ENCODE assay signal across 26 mouse cellular contexts in the genomic region with DNA sequence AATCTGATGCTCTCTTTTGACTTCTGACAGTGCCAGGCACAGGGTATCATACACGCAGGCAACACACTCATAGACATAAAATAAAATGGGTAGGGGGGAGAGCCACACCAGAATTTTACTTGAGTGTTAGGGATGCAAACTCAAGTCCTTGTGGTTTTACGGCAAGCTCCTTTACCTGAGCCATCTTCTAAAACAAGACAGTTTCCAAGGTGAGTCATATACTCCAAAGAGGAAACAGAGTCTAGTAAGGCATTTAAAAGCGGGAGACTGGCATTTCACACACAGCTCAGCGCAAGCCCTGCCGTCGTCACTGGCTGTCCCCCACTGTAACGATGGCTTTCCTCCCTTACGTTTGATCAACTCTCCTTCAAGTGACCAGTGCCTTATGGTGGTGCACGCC. TPM values are rescaled to one million over a fixed set of nuclear protein-coding genes. Genes with fewer than 3 reads are reported as not detected.
DNase-seq lines count a peak whose midpoint lies in the region; ATAC-seq and TF ChIP-seq lines count a peak whose summit lies in the region.
"Had no signal": no experiment of that assay in that cellular context is flagged by ENCODE, and none has a peak within 500 bp of the region (broad histone marks: within the 10 kb centered on the region; RNA-seq: fewer than 3 reads in every experiment).

No protein-coding gene starts in this region.

- H3K27ac ChIP-seq in liver, embryonic 11.5 days (ENCODE audit: low read depth, low read length), result peak overlapping the region; percentile 11
- H3K27ac ChIP-seq in ES-E14 (ENCODE audit: insufficient read depth, low read depth, low read length, poor library complexity, severe bottlenecking), result peak overlapping the region; percentile 92
- H3K27ac ChIP-seq in liver, embryonic 12.5 days, result peak overlapping the region; percentile 85
- H3K27ac ChIP-seq in liver, postnatal 0 days (ENCODE audit: low read depth), result peak overlapping the region; percentile 58
- H3K27ac ChIP-seq: embryonic facial prominence, embryonic 10.5 days; embryonic facial prominence, embryonic 15.5 days; forebrain, embryonic 12.5 days; heart, embryonic 13.5 days; hindbrain, embryonic 10.5 days; hindbrain, embryonic 15.5 days had no signal

- H3K4me3 ChIP-seq in liver, embryonic 11.5 days (ENCODE audit: low read depth, low read length), result no peak overlapping the region
- H3K4me3 ChIP-seq in ES-E14 (ENCODE audit: insufficient read depth in 1 of 2, low read depth in 1 of 2, low read length in 2 of 2, poor library complexity in 1 of 2, severe bottlenecking in 1 of 2), result peak overlapping the region in 1 of 2 experiments; percentile 27; a peak in 1 of 4 replicates
- H3K4me3 ChIP-seq in liver, embryonic 12.5 days, result 0 out of 2 replicates have a peak overlapping the region, but pooled peaks have one; percentile 3
- H3K4me3 ChIP-seq in liver, postnatal 0 days (ENCODE audit: low read depth, low read length), result no peak overlapping the region
- H3K4me3 ChIP-seq: embryonic facial prominence, embryonic 10.5 days; embryonic facial prominence, embryonic 15.5 days; forebrain, embryonic 12.5 days; heart, embryonic 13.5 days; hindbrain, embryonic 10.5 days; hindbrain, embryonic 15.5 days; kidney, embryonic 15.5 days had no signal

- peak overlapping the region; percentile 48; the same call in 1 of the 2 replicates for H3K4me2 ChIP-seq in liver, embryonic 11.5 days
- H3K4me2 ChIP-seq in liver, embryonic 12.5 days, result peak overlapping the region; percentile 67
- peak overlapping the region; percentile 36 for H3K4me2 ChIP-seq in liver, postnatal 0 days (ENCODE audit: low read depth, low read length)
- H3K4me2 ChIP-seq: embryonic facial prominence, embryonic 15.5 days; forebrain, embryonic 12.5 days; heart, embryonic 13.5 days; hindbrain, embryonic 15.5 days; kidney, embryonic 15.5 days; lung, embryonic 14.5 days had no signal

- peaks cover 55% of the 10 kb centered on the region for H3K4me1 ChIP-seq in liver, embryonic 11.5 days (replicated peaks; ENCODE audit: control insufficient read depth, insufficient read depth, low read length)
- peaks cover 20 to 32% of the 10 kb centered on the region in 2 experiments for H3K4me1 ChIP-seq in ES-E14 (ENCODE audit: control insufficient read depth in 2 of 2, insufficient read depth in 2 of 2, low read length in 2 of 2, poor library complexity in 1 of 2)
- peaks cover 86% of the 10 kb centered on the region for H3K4me1 ChIP-seq in liver, embryonic 12.5 days
- peaks cover 61% of the 10 kb centered on the region for H3K4me1 ChIP-seq in liver, postnatal 0 days (ENCODE audit: insufficient read depth)

- intact Hi-C loops in left cerebral cortex, postnatal 36 days (cut with DNase I), result no loop called here

- peak overlapping the region; percentile 22; the same call in 1 of the 2 replicates for H3K9ac ChIP-seq in liver, embryonic 11.5 days (ENCODE audit: low read depth, low read length)
- H3K9ac ChIP-seq in ES-E14 (ENCODE audit: insufficient read depth, low read depth, low read length, poor library complexity, severe bottlenecking), result peak overlapping the region; percentile 70
- H3K9ac ChIP-seq in liver, embryonic 12.5 days, result peak overlapping the region; percentile 52
- H3K9ac ChIP-seq in liver, postnatal 0 days (replicated peaks), result 0 out of 2 replicates have a peak overlapping the region, but pooled peaks have one; percentile 5
- H3K9ac ChIP-seq: embryonic facial prominence, embryonic 15.5 days; forebrain, embryonic 12.5 days; forebrain, postnatal 0 days; heart, embryonic 13.5 days; hindbrain, embryonic 15.5 days; kidney, embryonic 15.5 days; lung, embryonic 14.5 days had no signal

- no peak for DNase-seq in liver, embryonic 11.5 days (ENCODE audit: low spot score)
- no peak for DNase-seq in liver
- DNase-seq in ES-E14 (ENCODE audit: low read depth, low spot score), result no peak
- DNase-seq in liver, postnatal 0 days, result no peak
- no peak for DNase-seq in B cell, adult 2 months
- DNase-seq in embryo, embryonic 9.5 days (ENCODE audit: extremely low spot score), result no peak
- DNase-seq in left cerebral cortex, postnatal 36 days (ENCODE audit: low spot score in 2 of 2), result no peak
- DNase-seq: adrenal gland, postnatal 10 days; cerebellum, adult 11-12 months; cerebellum, postnatal 14 days; forebrain, postnatal 0 days; gastrocnemius, postnatal 36 days; kidney, adult 18-20 months; kidney, postnatal 25 days; left cerebral cortex, postnatal 4 days; lung, embryonic 14.5 days; midbrain, embryonic 14.5 days; right cerebral cortex, adult 18-20 months had no signal

- H3K36me3 ChIP-seq in liver, embryonic 11.5 days (ENCODE audit: control insufficient read depth, insufficient read depth, low read length), result no peaks in the 10 kb centered on the region
- no peaks in the 10 kb centered on the region for H3K36me3 ChIP-seq in ES-E14 (ENCODE audit: control insufficient read depth, insufficient read depth, low read length, poor library complexity, severe bottlenecking)
- H3K36me3 ChIP-seq in liver, embryonic 12.5 days, result no peaks in the 10 kb centered on the region
- H3K36me3 ChIP-seq in liver, postnatal 0 days (replicated peaks; ENCODE audit: insufficient read depth, low read length), result no peaks in the 10 kb centered on the region
- H3K36me3 ChIP-seq: embryonic facial prominence, embryonic 15.5 days; heart, embryonic 13.5 days; hindbrain, embryonic 15.5 days; kidney, embryonic 15.5 days had no signal

- TF ChIP-seq EP300 in liver, postnatal 0 days (IDR thresholded peaks at IDR 0.05; ENCODE audit: low read depth), result no peak

- in situ Hi-C loops in ES-E14 (cut with MboI; ENCODE audit: low sequenced_read_pairs in 2 of 2, unreplicated experiment in 2 of 2), result no loop called here

- H3K9me3 ChIP-seq in liver, embryonic 11.5 days (ENCODE audit: control insufficient read depth, low read length), result no peaks in the 10 kb centered on the region
- H3K9me3 ChIP-seq in ES-E14 (ENCODE audit: control insufficient read depth, insufficient read depth, low read depth, low read length), result no peaks in the 10 kb centered on the region
- no peaks in the 10 kb centered on the region for H3K9me3 ChIP-seq in liver, embryonic 12.5 days (replicated peaks)
- no peaks in the 10 kb centered on the region for H3K9me3 ChIP-seq in liver, postnatal 0 days (ENCODE audit: low read length)
- H3K9me3 ChIP-seq: embryonic facial prominence, embryonic 10.5 days; embryonic facial prominence, embryonic 15.5 days; forebrain, embryonic 12.5 days; heart, embryonic 13.5 days; hindbrain, embryonic 10.5 days; hindbrain, embryonic 15.5 days; kidney, embryonic 15.5 days had no signal

- ATAC-seq in liver, embryonic 11.5 days (replicated peaks; ENCODE audit: low FRiP score), result no peak
- no peak for ATAC-seq in liver, embryonic 12.5 days
- ATAC-seq in liver, postnatal 0 days, result no peak
- ATAC-seq: forebrain, postnatal 0 days had no signal

- WGBS in liver, embryonic 11.5 days, result 82% methylated on average over 9 of the region's 9 CpGs
- 74% methylated on average over 9 of the region's 9 CpGs for WGBS in liver, embryonic 12.5 days (ENCODE audit: insufficient replicate concordance)
- 78% methylated on average over 9 of the region's 9 CpGs for WGBS in liver, postnatal 0 days (ENCODE audit: insufficient replicate concordance)

- H3K27me3 ChIP-seq in liver, embryonic 11.5 days (replicated peaks; ENCODE audit: control insufficient read depth, insufficient read depth, low read length), result no peaks in the 10 kb centered on the region
- no peaks in the 10 kb centered on the region for H3K27me3 ChIP-seq in liver, embryonic 12.5 days (replicated peaks)
- H3K27me3 ChIP-seq in liver, postnatal 0 days (ENCODE audit: insufficient read depth, low read length), result no peaks in the 10 kb centered on the region
- H3K27me3 ChIP-seq: embryonic facial prominence, embryonic 15.5 days; forebrain, embryonic 12.5 days; heart, embryonic 13.5 days; hindbrain, embryonic 15.5 days; kidney, embryonic 15.5 days had no signal

- no peak for TF ChIP-seq CTCF in liver, postnatal 0 days (IDR thresholded peaks at IDR 0.05; ENCODE audit: low read depth)

TF ChIP-seq in ES-E14, 5 proteins besides CTCF, POLR2A, EP300 and RAD21:
- TF ChIP-seq MAFK (IDR thresholded peaks at IDR 0.05; ENCODE audit: insufficient read depth, low read depth, low read length) (no peak), ZC3H11A (IDR thresholded peaks at IDR 0.05; ENCODE audit: borderline replicate concordance, low read depth, low read length) (no peak), ZNF384 (IDR thresholded peaks at IDR 0.05; ENCODE audit: low read depth, low read length) (no peak), CHD2 (IDR thresholded peaks at IDR 0.05; ENCODE audit: low read depth, low read length) (no peak), HCFC1 (IDR thresholded peaks at IDR 0.05; ENCODE audit: borderline replicate concordance, insufficient read depth, low read length) (no peak)
TF ChIP-seq in ES-E14: peak in this region for 0.

RNA-seq across cellular contexts. Expression of a gene that starts 22.6 kb away (rescaled TPM):
- 19.2 and 19.4 TPM in 2 replicates for polyA plus RNA-seq in liver, embryonic 11.5 days (2014; fragmentation: Nextera tagmentation; extraction: Ambion mirVana)
- total RNA-seq in ES-E14 (2012; rRNA removed), result 37.3 and 42.9 TPM in 2 replicates
- polyA plus RNA-seq in liver, embryonic 12.5 days (2016; fragmentation: Nextera tagmentation; extraction: Ambion mirVana), result 9.7 and 9.9 TPM in 2 replicates
- 6.8 and 9.1 TPM in 2 replicates for polyA plus RNA-seq in liver, postnatal 0 days (2015; fragmentation: Nextera tagmentation; extraction: Ambion mirVana)
- 10 to 100 TPM; 51.2 to 54.5 TPM for total RNA-seq in left cerebral cortex, postnatal 36 days (2021)

RNA-seq across cellular contexts. Expression of a gene that starts 31.4 kb away (rescaled TPM):
- polyA plus RNA-seq in liver, embryonic 11.5 days (2014; fragmentation: Nextera tagmentation; extraction: Ambion mirVana), result 222 and 237 TPM in 2 replicates
- 72.7 and 140 TPM in 2 replicates for total RNA-seq in ES-E14 (2012; rRNA removed)
- 159 and 164 TPM in 2 replicates for polyA plus RNA-seq in liver, embryonic 12.5 days (2016; fragmentation: Nextera tagmentation; extraction: Ambion mirVana)
- 78.8 and 79.6 TPM in 2 replicates for polyA plus RNA-seq in liver, postnatal 0 days (2015; fragmentation: Nextera tagmentation; extraction: Ambion mirVana)
- total RNA-seq in left cerebral cortex, postnatal 36 days (2021), result 10 to 100 TPM; 66.2 to 67.0 TPM

Comparison
In these comparisons a context has a peak if more than half of its experiments do, and no peak if none do; other contexts are left out.
1. H3K27ac ChIP-seq: peak in every context shown above with its lines; median percentile 92 in ES-E14; 85 in liver, embryonic 12.5 days; 58 in liver, postnatal 0 days; 11 in liver, embryonic 11.5 days.
2. H3K9ac ChIP-seq: peak in every context shown above with its lines; median percentile 70 in ES-E14; 52 in liver, embryonic 12.5 days; 22 in liver, embryonic 11.5 days; 5 in liver, postnatal 0 days.